Mouse (Mus musculus): ENCODE data around the gene Ccrl2.

DNA sequence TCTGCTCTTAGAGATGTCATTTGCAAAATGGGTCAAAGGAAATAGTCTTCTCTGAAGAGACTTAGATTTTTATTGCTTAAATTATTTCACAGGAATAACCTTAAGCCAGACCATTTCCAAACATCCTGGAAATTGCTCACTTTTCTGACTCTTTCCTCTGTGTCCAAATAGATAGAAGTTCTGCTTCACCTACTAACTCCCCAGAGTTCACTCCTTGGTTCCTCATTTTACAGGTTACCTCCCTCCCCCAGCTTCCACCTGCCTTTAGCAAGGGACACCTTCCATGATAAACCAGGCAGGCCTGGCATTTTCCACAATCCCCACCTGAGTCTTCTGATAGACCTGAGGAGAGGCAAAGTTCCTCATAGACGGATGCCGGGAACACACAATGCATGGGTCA, 50.8 kb downstream of the Ccrl2 start:
- TF ChIP-seq CTCF (IDR thresholded peaks at IDR 0.05; ENCODE audit: low read depth, low read length) (no peak), POLR2A (IDR thresholded peaks at IDR 0.05; ENCODE audit: extremely low read depth, insufficient read depth, low read length) (no peak)
